Mouse (Mus musculus) liver, adult 2 months (tissue): ENCODE measurements at regions not wholly inside any gene's neighbourhood (a gene's known extent, or its start where the extent isn't known, plus 50 kb on each side); places are given as distances from the start of the nearest gene placed in this dataset.

ENCODE experiments used
- DNase-seq: peaks from one replicate; pipeline ENCODE4 v3.0.0-alpha.2; 2011; ENCODE audit warnings: low read depth, low spot score; ENCODE audit errors: extremely low read depth
- H3K27ac ChIP-seq: fragments of 200-500 bp; replicated peaks from 2 replicates; pipeline ENCODE4 v1.5.1; 2012; ENCODE audit warnings: low read depth, mild to moderate bottlenecking, control low read depth, inconsistent platforms, low read length; ENCODE audit not compliant: insufficient read depth
- H3K27me3 ChIP-seq: fragments of 200-500 bp; 2 replicates; pipeline ENCODE4 v1.6.1; 2012; ENCODE audit warnings: mild to moderate bottlenecking, moderate library complexity, low read length, inconsistent platforms; ENCODE audit not compliant: control insufficient read depth, insufficient read depth
- H3K36me3 ChIP-seq: fragments of 200-500 bp; 2 replicates; pipeline ENCODE4 v1.6.1; 2012; ENCODE audit warnings: low read length, inconsistent platforms; ENCODE audit not compliant: control insufficient read depth, insufficient read depth
- H3K4me1 ChIP-seq: fragments of 200-500 bp; 2 replicates; pipeline ENCODE4 v1.6.1; 2011; ENCODE audit warnings: low read length; ENCODE audit not compliant: control insufficient read depth, insufficient read depth
- H3K4me3 ChIP-seq: fragments of 200-500 bp; 2 replicates; pipeline ENCODE4 v1.5.1; 2011; ENCODE audit warnings: low read depth, mild to moderate bottlenecking, control low read depth, low read length, moderate library complexity; ENCODE audit not compliant: insufficient read depth
- H3K79me2 ChIP-seq: fragments of 200-500 bp; 2 replicates; pipeline ENCODE4 v1.6.1; 2012; ENCODE audit warnings: inconsistent platforms, mild to moderate bottlenecking, low read length, moderate library complexity; ENCODE audit not compliant: control insufficient read depth, insufficient read depth
- H3K9ac ChIP-seq: fragments of 200-500 bp; 2 replicates; pipeline ENCODE4 v1.6.1; 2012; ENCODE audit warnings: low read depth, mild to moderate bottlenecking, control low read depth, inconsistent platforms, low read length
- CTCF ChIP-seq: fragments of 200-500 bp; IDR thresholded peaks from 2 replicates; pipeline ENCODE4 v1.5.1; 2011; ENCODE audit warnings: low read depth, low read length, control low read depth
- POLR2A ChIP-seq: fragments of 200-500 bp; IDR thresholded peaks from 2 replicates; pipeline ENCODE4 v1.6.1; 2011; ENCODE audit warnings: low read length, control low read depth; ENCODE audit not compliant: insufficient read depth; ENCODE audit errors: extremely low read depth
- WGBS: fragments of 180-500 bp; shearing (Covaris S2); methylation state at CpG from one replicate; pipeline ENCODE4 v1.1.7; 2018; 5-methylcytosine and 5-hydroxymethylcytosine counted together

- no peaks in the 10 kb centered on the region for H3K27me3 ChIP-seq
- no peaks in the 10 kb centered on the region for H3K79me2 ChIP-seq
- no peaks in the 10 kb centered on the region for H3K4me1 ChIP-seq
- 95% methylated on average over 8 of the region's 8 CpGs for WGBS
- H3K27ac ChIP-seq = no peak overlapping the region
- no peaks in the 10 kb centered on the region for H3K36me3 ChIP-seq
- no peak overlapping the region for H3K4me3 ChIP-seq
- no peak for DNase-seq
- no peak for TF ChIP-seq POLR2A
- no peak for TF ChIP-seq CTCF
- H3K9ac ChIP-seq = no peak overlapping the region
Measured at GRCm38 (mm10) chrX:99336616-99337553, 134.2 kb downstream of the Pja1 start.

GRCm38 (mm10) chrX:99335886-99336589 is 135.0 kb downstream of the Pja1 start:
- Histone ChIP-seq H3K9ac (no peak overlapping the region), H3K4me1 (no peaks in the 10 kb centered on the region), H3K36me3 (no peaks in the 10 kb centered on the region), H3K4me3 (no peak overlapping the region), H3K27ac (no peak overlapping the region), H3K27me3 (no peaks in the 10 kb centered on the region), H3K79me2 (no peaks in the 10 kb centered on the region)
- TF ChIP-seq CTCF (no peak), POLR2A (no peak)
- WGBS = 47% methylated on average over 8 of the region's 8 CpGs
- DNase-seq = peak; percentile 5

GRCm38 (mm10) chrX:99332457-99332770 is 138.7 kb downstream of the Pja1 start:
- TF ChIP-seq CTCF = no peak
- TF ChIP-seq POLR2A = no peak
- no peak overlapping the region for H3K4me3 ChIP-seq
- DNase-seq = no peak
- 34% methylated on average over 4 of the region's 4 CpGs for WGBS
- H3K36me3 ChIP-seq = no peaks in the 10 kb centered on the region
- H3K27ac ChIP-seq = no peak overlapping the region
- H3K27me3 ChIP-seq = no peaks in the 10 kb centered on the region
- H3K9ac ChIP-seq = no peak overlapping the region
- H3K4me1 ChIP-seq = no peaks in the 10 kb centered on the region
- no peaks in the 10 kb centered on the region for H3K79me2 ChIP-seq

- no peak overlapping the region for H3K9ac ChIP-seq
- no peak for DNase-seq
- no peak overlapping the region for H3K27ac ChIP-seq
- H3K27me3 ChIP-seq = no peaks in the 10 kb centered on the region
- H3K4me1 ChIP-seq = no peaks in the 10 kb centered on the region
- no peaks in the 10 kb centered on the region for H3K36me3 ChIP-seq
- H3K4me3 ChIP-seq = no peak overlapping the region
- no peak for TF ChIP-seq CTCF
- no peak for TF ChIP-seq POLR2A
- H3K79me2 ChIP-seq = no peaks in the 10 kb centered on the region
- 86% methylated on average over 9 of the region's 9 CpGs for WGBS
Measured at GRCm38 (mm10) chrX:99331764-99332456, 139.2 kb downstream of the Pja1 start.

- no peaks in the 10 kb centered on the region for H3K27me3 ChIP-seq
- TF ChIP-seq POLR2A (no peak), CTCF (no peak)
- no peak overlapping the region for H3K9ac ChIP-seq
- H3K79me2 ChIP-seq = no peaks in the 10 kb centered on the region
- no peak overlapping the region for H3K4me3 ChIP-seq
- H3K36me3 ChIP-seq = no peaks in the 10 kb centered on the region
- DNase-seq = no peak
- 97% methylated on average over 8 of the region's 8 CpGs for WGBS
- H3K27ac ChIP-seq = no peak overlapping the region
- no peaks in the 10 kb centered on the region for H3K4me1 ChIP-seq
Measured at GRCm38 (mm10) chrX:99330386-99330785, 140.7 kb downstream of the Pja1 start.
